Mouse (Mus musculus) hindbrain, embryonic 15.5 days (tissue): Measurements from ENCODE around the gene Btbd11. TPM values are rescaled to one million over a fixed set of nuclear protein-coding genes. Genes with fewer than 3 reads are reported as not detected.

Experiments
- ATAC-seq: fragments of 200-750 bp; cut with Nextera tagmentation; 2 replicates; pipeline ENCODE4 v1.8.0; 2017; ENCODE audit warnings: low read depth, moderate number of reproducible peaks, moderate TSS enrichment; ENCODE audit not compliant: low FRiP score
- H3K27ac ChIP-seq: fragments of 300-500 bp; sonication (generic); replicated peaks from 2 replicates; pipeline ENCODE4 v1.5.1; 2015; ENCODE audit warnings: mild to moderate bottlenecking, inconsistent platforms
- H3K27me3 ChIP-seq: fragments of 300-500 bp; sonication (generic); 2 replicates; pipeline ENCODE4 v1.6.1; 2015; ENCODE audit warnings: control low read depth, inconsistent platforms
- H3K36me3 ChIP-seq: fragments of 300-500 bp; sonication (generic); 2 replicates; pipeline ENCODE4 v1.6.1; 2015; ENCODE audit warnings: control low read depth, inconsistent platforms
- H3K4me1 ChIP-seq: fragments of 300-500 bp; sonication (generic); replicated peaks from 2 replicates; pipeline ENCODE4 v1.6.1; 2015; ENCODE audit warnings: control low read depth, inconsistent platforms
- H3K4me2 ChIP-seq: fragments of 300-500 bp; sonication (generic); 2 replicates; pipeline ENCODE4 v1.6.1; 2015; ENCODE audit warnings: moderate library complexity, mild to moderate bottlenecking, inconsistent platforms
- H3K4me3 ChIP-seq: fragments of 300-500 bp; sonication (generic); 2 replicates; pipeline ENCODE4 v1.5.1; 2015; ENCODE audit warnings: mild to moderate bottlenecking, inconsistent platforms
- H3K9ac ChIP-seq: fragments of 300-500 bp; sonication (generic); 2 replicates; pipeline ENCODE4 v1.6.1; 2015; ENCODE audit warnings: inconsistent platforms
- H3K9me3 ChIP-seq: fragments of 300-500 bp; sonication (generic); 2 replicates; pipeline ENCODE4 v1.6.1; 2016; ENCODE audit warnings: control low read depth, inconsistent platforms
- WGBS: fragments of 180-500 bp; shearing (Covaris S2); methylation state at CpG from one replicate; pipeline ENCODE4 v1.1.7; 2015; 5-methylcytosine and 5-hydroxymethylcytosine counted together
- polyA plus RNA-seq: library from polyadenylated mRNA; unstranded; fragments of >200 nt; fragmentation: Nextera tagmentation; extraction: Ambion mirVana; gene quantifications from 2 replicates; pipeline ENCODE4 v1.2.1, GENCODE M21; 2015

Btbd11 gene
- polyA plus RNA-seq, 1 experiment from 2014 or later: 26.9 TPM

GRCm38 (mm10) chr10:85509000-85509399 is 122.4 kb downstream of the Btbd11 start:
- H3K4me1 ChIP-seq: peaks cover 24% of the 10 kb centered on the region; the same call in 1 of the 2 replicates
- 79% methylated on average over 1 of the region's 1 CpGs for WGBS
- H3K9ac ChIP-seq: no peak overlapping the region
- no peak overlapping the region for H3K4me2 ChIP-seq
- H3K27ac ChIP-seq: no peak overlapping the region
- no peak for ATAC-seq
- no peaks in the 10 kb centered on the region for H3K36me3 ChIP-seq
- H3K4me3 ChIP-seq: no peak overlapping the region
- H3K9me3 ChIP-seq: no peaks in the 10 kb centered on the region
- H3K27me3 ChIP-seq: no peaks in the 10 kb centered on the region

DNA sequence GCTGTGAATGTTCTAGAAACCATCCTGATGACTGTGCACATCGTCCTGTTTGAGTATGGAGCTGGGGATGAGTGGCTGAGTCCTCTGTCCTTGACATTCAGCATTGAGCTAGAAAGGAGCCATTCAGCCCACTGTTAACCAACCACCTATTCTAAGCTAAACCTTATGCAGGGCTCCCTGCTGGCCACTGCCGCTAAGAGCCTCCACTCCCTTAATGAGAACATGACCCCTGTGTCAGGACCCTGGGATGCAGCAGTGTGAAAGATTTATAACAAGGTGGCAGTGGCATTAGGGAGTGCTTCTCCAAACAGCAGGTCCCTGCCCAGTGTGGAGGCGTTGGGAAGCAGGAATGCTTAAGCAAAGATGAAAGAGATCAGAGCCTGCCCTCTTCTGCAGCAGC is 123.7 kb downstream of the Btbd11 start:
- no peak overlapping the region for H3K4me3 ChIP-seq
- no peaks in the 10 kb centered on the region for H3K9me3 ChIP-seq
- no peak for ATAC-seq
- H3K9ac ChIP-seq: no peak overlapping the region
- 0 out of 2 replicates have a peak overlapping the region, but pooled peaks have one; percentile 39 for H3K27ac ChIP-seq
- H3K4me2 ChIP-seq: no peak overlapping the region
- no peaks in the 10 kb centered on the region for H3K36me3 ChIP-seq
- WGBS: 10% methylated on average over 3 of the region's 3 CpGs
- H3K27me3 ChIP-seq: no peaks in the 10 kb centered on the region
- peaks cover 24% of the 10 kb centered on the region; the same call in 1 of the 2 replicates for H3K4me1 ChIP-seq

- Histone ChIP-seq H3K9ac (no peak overlapping the region), H3K4me3 (no peak overlapping the region), H3K27me3 (no peaks in the 10 kb centered on the region), H3K36me3 (no peaks in the 10 kb centered on the region), H3K4me2 (no peak overlapping the region), H3K9me3 (no peaks in the 10 kb centered on the region), H3K27ac (no peak overlapping the region), H3K4me1 (peaks cover 30% of the 10 kb centered on the region)
- ATAC-seq: no peak
- WGBS: 81% methylated on average over 5 of the region's 5 CpGs
Measured at GRCm38 (mm10) chr10:85512808-85513207, 126.2 kb downstream of the Btbd11 start.

DNA sequence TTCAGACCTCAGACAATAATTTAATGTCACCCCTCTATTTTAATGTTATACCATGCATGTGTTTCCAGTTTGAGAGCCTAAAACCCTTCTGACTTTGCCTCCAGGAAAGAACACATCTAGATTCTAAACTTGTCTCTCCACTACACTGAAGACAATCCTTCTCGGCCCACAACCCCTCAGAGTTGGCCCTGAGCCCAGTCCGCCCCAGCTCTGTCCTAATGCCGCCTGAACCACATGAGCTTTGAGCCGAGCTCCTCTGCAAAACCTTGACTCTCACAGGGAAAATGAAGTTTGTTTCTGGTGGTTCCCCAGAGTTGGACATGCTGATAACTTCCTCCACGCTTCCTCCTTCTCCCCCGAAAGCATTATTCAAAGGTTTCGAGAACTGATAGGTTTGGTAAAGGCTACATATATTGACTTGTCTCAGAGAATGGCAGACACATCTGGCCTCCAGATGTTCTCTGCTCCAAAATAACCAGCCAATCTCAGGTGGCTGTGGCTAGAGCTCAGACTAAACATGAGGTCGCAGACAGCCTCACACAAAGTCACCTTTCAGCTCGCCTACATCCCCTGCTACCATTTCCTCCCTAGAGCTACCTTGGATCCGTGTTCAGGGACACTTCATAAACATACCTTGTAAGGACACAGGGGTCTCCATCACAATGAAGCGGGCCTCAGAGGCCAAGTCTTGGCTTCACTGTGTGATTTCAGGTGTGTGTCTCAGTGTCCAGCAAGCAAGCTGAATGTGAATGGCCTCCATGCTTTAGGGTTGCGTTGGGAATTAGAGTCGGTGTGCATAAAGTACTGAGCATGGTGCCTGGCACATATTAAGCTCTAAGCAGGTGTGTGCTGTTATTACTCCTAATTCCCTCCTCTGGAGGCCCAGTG is 130.9 kb downstream of the Btbd11 start:
- Histone ChIP-seq H3K9me3 (no peaks in the 10 kb centered on the region), H3K9ac (no peak overlapping the region), H3K4me3 (no peak overlapping the region), H3K4me1 (peaks cover 9% of the 10 kb centered on the region; the same call in 1 of the 2 replicates), H3K4me2 (no peak overlapping the region), H3K36me3 (no peaks in the 10 kb centered on the region), H3K27me3 (no peaks in the 10 kb centered on the region), H3K27ac (no peak overlapping the region)
- WGBS: 67% methylated on average over 13 of the region's 13 CpGs
- ATAC-seq: no peak

- no peak overlapping the region for H3K4me3 ChIP-seq
- no peak overlapping the region for H3K4me2 ChIP-seq
- H3K9ac ChIP-seq: no peak overlapping the region
- ATAC-seq: no peak
- no peak overlapping the region for H3K27ac ChIP-seq
- H3K4me1 ChIP-seq: peaks cover 13% of the 10 kb centered on the region; the same call in 1 of the 2 replicates
- no peaks in the 10 kb centered on the region for H3K27me3 ChIP-seq
- no peaks in the 10 kb centered on the region for H3K36me3 ChIP-seq
- WGBS: 58% methylated on average over 6 of the region's 6 CpGs
- H3K9me3 ChIP-seq: no peaks in the 10 kb centered on the region
Measured at GRCm38 (mm10) chr10:85518111-85518409, 131.4 kb downstream of the Btbd11 start.

DNA sequence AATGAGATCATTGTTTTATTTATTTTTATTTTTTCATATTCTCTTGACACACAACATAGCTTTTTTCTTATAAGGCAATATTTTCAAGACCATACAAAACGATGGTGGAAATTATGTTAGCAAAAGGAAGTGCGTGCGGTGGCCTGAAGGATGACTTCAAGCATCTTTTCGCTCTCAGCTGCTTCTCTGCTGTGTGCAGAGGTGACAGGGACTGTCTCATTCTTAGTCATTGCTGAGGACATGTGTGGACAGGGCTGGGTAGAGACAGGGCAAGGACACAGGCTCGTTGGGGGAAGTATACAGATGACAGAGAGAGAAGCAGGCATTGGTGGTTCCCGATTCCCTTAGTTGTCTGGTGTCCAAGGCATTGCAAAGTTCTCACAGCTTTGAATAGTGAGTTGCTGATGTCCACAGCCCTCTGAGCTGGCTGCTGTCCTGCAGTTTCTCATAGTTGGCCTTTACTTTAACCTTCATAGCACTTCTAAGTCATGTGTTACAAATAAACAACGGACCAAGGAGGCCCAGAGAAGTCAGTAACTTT is 135.7 kb downstream of the Btbd11 start:
- H3K4me1 ChIP-seq: peaks cover 36% of the 10 kb centered on the region
- no peak overlapping the region for H3K27ac ChIP-seq
- no peaks in the 10 kb centered on the region for H3K27me3 ChIP-seq
- no peak overlapping the region for H3K9ac ChIP-seq
- H3K4me3 ChIP-seq: no peak overlapping the region
- WGBS: 82% methylated on average over 7 of the region's 7 CpGs
- no peaks in the 10 kb centered on the region for H3K36me3 ChIP-seq
- H3K4me2 ChIP-seq: no peak overlapping the region
- no peaks in the 10 kb centered on the region for H3K9me3 ChIP-seq
- no peak for ATAC-seq

- no peak overlapping the region for H3K9ac ChIP-seq
- WGBS: 25% methylated on average over 7 of the region's 7 CpGs
- no peaks in the 10 kb centered on the region for H3K27me3 ChIP-seq
- no peaks in the 10 kb centered on the region for H3K9me3 ChIP-seq
- no peak overlapping the region for H3K4me2 ChIP-seq
- no peaks in the 10 kb centered on the region for H3K36me3 ChIP-seq
- H3K27ac ChIP-seq: no peak overlapping the region; the same call in 1 of the 2 replicates
- no peak overlapping the region for H3K4me3 ChIP-seq
- peak; percentile 59 for ATAC-seq
- H3K4me1 ChIP-seq: peaks cover 37% of the 10 kb centered on the region
Measured at GRCm38 (mm10) chr10:85525267-85526015, 138.8 kb downstream of the Btbd11 start.

DNA sequence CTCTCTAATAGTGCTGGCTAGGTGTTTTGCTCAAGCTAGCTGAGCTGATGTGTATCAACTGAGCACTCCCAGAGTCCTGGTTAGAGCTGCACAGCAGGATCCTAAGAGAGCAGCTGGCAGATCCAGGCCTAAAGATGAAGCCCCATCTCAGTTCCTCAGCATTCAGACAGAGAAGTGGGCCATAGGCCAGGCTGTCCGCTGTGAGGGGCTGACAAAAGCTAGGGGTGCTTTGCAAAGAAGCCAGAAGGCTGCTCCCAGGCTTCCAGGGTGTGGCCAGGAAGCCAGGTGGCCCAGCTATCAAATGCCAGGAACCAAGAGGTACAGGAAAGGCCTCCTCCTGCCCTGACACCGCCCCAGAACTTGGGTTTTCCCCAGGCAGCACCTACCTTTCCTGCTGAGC is 140.0 kb downstream of the Btbd11 start:
- peak overlapping the region; percentile 31 for H3K27ac ChIP-seq
- WGBS: 58% methylated on average over 2 of the region's 2 CpGs
- peaks cover 37% of the 10 kb centered on the region for H3K4me1 ChIP-seq
- no peaks in the 10 kb centered on the region for H3K36me3 ChIP-seq
- no peaks in the 10 kb centered on the region for H3K27me3 ChIP-seq
- H3K4me3 ChIP-seq: no peak overlapping the region
- no peaks in the 10 kb centered on the region for H3K9me3 ChIP-seq
- no peak overlapping the region for H3K9ac ChIP-seq
- no peak overlapping the region for H3K4me2 ChIP-seq
- peak; percentile 12; the same call in 1 of the 2 replicates for ATAC-seq

DNA sequence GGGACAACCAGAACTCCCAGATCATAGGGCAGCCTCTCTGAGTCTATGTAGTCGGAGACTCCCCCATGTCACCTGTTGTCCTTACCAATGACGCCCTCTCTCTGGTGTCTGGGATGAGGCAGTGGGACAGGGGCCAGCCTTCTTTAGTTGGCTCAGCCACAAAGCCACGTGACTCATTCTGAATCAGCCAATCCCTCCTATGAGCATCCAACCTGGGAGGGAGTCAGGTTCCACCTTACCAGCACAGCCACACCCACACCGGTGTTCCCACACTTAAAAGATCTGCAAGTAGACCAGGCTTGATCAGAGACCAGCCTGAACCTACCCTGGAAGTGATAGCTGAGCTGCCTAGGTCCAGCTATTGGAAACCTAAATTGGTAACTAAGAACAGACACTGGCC is 141.1 kb downstream of the Btbd11 start:
- Histone ChIP-seq H3K36me3 (no peaks in the 10 kb centered on the region), H3K27me3 (no peaks in the 10 kb centered on the region), H3K4me1 (peaks cover 37% of the 10 kb centered on the region), H3K4me3 (no peak overlapping the region), H3K4me2 (no peak overlapping the region), H3K9ac (no peak overlapping the region), H3K9me3 (no peaks in the 10 kb centered on the region), H3K27ac (no peak overlapping the region)
- no peak for ATAC-seq
- 71% methylated on average over 4 of the region's 4 CpGs for WGBS

- no peak overlapping the region for H3K4me3 ChIP-seq
- ATAC-seq: no peak
Measured at GRCm38 (mm10) chr10:85533192-85533710, 146.6 kb downstream of the Btbd11 start.

DNA sequence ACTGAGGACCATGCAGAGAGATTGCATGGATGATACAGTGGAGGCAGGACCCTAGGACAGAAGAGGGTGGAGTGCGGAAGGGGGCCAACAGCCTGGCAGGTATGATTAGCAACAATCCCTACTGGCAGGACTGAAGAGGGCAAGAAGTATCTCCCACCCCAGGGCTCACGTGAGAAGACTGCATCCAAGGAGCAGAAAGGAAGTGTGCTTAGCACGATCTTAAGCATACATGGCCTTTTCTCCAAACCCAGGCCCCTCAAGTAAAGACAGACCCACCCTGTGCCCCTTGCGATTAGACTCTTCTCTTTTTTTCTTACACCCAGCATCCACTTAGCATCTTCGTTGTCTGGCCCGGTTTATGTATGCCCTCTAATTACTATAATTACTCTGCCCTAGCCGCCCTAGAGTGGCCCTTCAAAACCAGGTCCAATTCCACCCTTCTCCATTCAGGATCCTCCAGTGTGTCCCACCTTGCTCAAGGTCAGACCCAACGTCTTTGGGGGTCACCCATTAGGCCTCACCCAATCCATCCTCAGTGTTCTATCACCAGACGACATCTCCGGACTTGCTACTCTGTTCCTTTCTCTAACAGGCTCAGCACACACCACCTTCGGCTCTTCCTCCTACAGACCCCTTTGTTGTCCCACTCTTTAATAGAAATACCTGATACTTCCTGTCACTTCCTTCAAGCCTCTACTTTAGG is 151.6 kb downstream of the Btbd11 start:
- WGBS: 93% methylated on average over 11 of the region's 11 CpGs
- Histone ChIP-seq H3K27me3 (0 out of 2 replicates have a peak, but pooled peaks cover 3% of the 10 kb centered on the region), H3K27ac (no peak overlapping the region), H3K9ac (no peak overlapping the region), H3K4me1 (peaks cover 16% of the 10 kb centered on the region), H3K36me3 (no peaks in the 10 kb centered on the region), H3K4me2 (no peak overlapping the region), H3K9me3 (no peaks in the 10 kb centered on the region), H3K4me3 (no peak overlapping the region)
- ATAC-seq: no peak

More at GRCm38 (mm10) chr10:85533192-85533710, 146.6 kb downstream of the Btbd11 start:
- Histone ChIP-seq H3K4me2 (no peak overlapping the region), H3K27ac (peak overlapping the region; percentile 0; the same call in 1 of the 2 replicates), H3K9ac (no peak overlapping the region), H3K36me3 (no peaks in the 10 kb centered on the region), H3K27me3 (0 out of 2 replicates have a peak, but pooled peaks cover under 1% of the 10 kb centered on the region), H3K4me1 (peaks cover 11% of the 10 kb centered on the region; the same call in 1 of the 2 replicates), H3K9me3 (no peaks in the 10 kb centered on the region)
- WGBS: 36% methylated on average over 7 of the region's 7 CpGs
